Mouse (Mus musculus): Measurements from ENCODE around the gene Tns1. TPM values are rescaled to one million over a fixed set of nuclear protein-coding genes. Genes with fewer than 3 reads are reported as not detected.

Tns1 gene
- polyA plus RNA-seq, 1 experiment from 2014 or later: 65.4 TPM

- Histone ChIP-seq H3K4me3 (replicated peaks; ENCODE audit: low read depth, low read length) (no peak overlapping the region), H3K9ac (ENCODE audit: low read depth, low read length) (no peak overlapping the region), H3K9me3 (replicated peaks; ENCODE audit: low read length) (no peaks in the 10 kb centered on the region), H3K36me3 (ENCODE audit: insufficient read depth, low read length) (no peaks in the 10 kb centered on the region), H3K27ac (0 out of 2 replicates have a peak overlapping the region, but pooled peaks have one; percentile 13), H3K4me2 (ENCODE audit: low read length) (no peak overlapping the region), H3K4me1 (replicated peaks; ENCODE audit: insufficient read depth, low read length) (peaks cover 28% of the 10 kb centered on the region), H3K27me3 (ENCODE audit: insufficient read depth, low read length) (no peaks in the 10 kb centered on the region)
- WGBS: 66% methylated on average over 2 of the region's 2 CpGs
- TF ChIP-seq CTCF (IDR thresholded peaks at IDR 0.05; ENCODE audit: low read depth): no peak
- DNase-seq (ENCODE audit: low spot score) (no peak), ATAC-seq (replicated peaks; ENCODE audit: low FRiP score, low read depth) (no peak)
These were observed 71.2 kb downstream of the Tns1 start for GRCm38 (mm10) chr1:74053068-74053467.

- H3K9me3 ChIP-seq (replicated peaks; ENCODE audit: low read length): no peaks in the 10 kb centered on the region
- H3K4me2 ChIP-seq (ENCODE audit: low read length): no peak overlapping the region
- H3K4me1 ChIP-seq (replicated peaks; ENCODE audit: insufficient read depth, low read length): peaks cover 35% of the 10 kb centered on the region
- H3K27ac ChIP-seq: 0 out of 2 replicates have a peak overlapping the region, but pooled peaks have one; percentile 13
- H3K9ac ChIP-seq (ENCODE audit: low read depth, low read length): no peak overlapping the region
- no peak for ATAC-seq (replicated peaks; ENCODE audit: low FRiP score, low read depth)
- DNase-seq (ENCODE audit: low spot score): no peak
- TF ChIP-seq CTCF (IDR thresholded peaks at IDR 0.05; ENCODE audit: low read depth): no peak
- H3K4me3 ChIP-seq (replicated peaks; ENCODE audit: low read depth, low read length): no peak overlapping the region
- no peaks in the 10 kb centered on the region for H3K27me3 ChIP-seq (ENCODE audit: insufficient read depth, low read length)
- WGBS: 19% methylated on average over 2 of the region's 2 CpGs
- no peaks in the 10 kb centered on the region for H3K36me3 ChIP-seq (ENCODE audit: insufficient read depth, low read length)
These were observed 72.9 kb downstream of the Tns1 start for GRCm38 (mm10) chr1:74051349-74051748.

GRCm38 (mm10) chr1:74049430-74049829 is 74.8 kb downstream of the Tns1 start:
- H3K4me3 ChIP-seq (replicated peaks; ENCODE audit: low read depth, low read length): no peak overlapping the region
- ATAC-seq (replicated peaks; ENCODE audit: low FRiP score, low read depth): no peak
- no peak overlapping the region for H3K27ac ChIP-seq
- no peak for TF ChIP-seq CTCF (IDR thresholded peaks at IDR 0.05; ENCODE audit: low read depth)
- H3K9ac ChIP-seq (ENCODE audit: low read depth, low read length): no peak overlapping the region
- H3K4me2 ChIP-seq (ENCODE audit: low read length): no peak overlapping the region
- H3K36me3 ChIP-seq (ENCODE audit: insufficient read depth, low read length): no peaks in the 10 kb centered on the region
- peaks cover 38% of the 10 kb centered on the region for H3K4me1 ChIP-seq (replicated peaks; ENCODE audit: insufficient read depth, low read length)
- 81% methylated on average over 17 of the region's 17 CpGs for WGBS
- no peak for DNase-seq (ENCODE audit: low spot score)
- no peaks in the 10 kb centered on the region for H3K9me3 ChIP-seq (replicated peaks; ENCODE audit: low read length)
- no peaks in the 10 kb centered on the region for H3K27me3 ChIP-seq (ENCODE audit: insufficient read depth, low read length)

- H3K36me3 ChIP-seq (ENCODE audit: insufficient read depth, low read length): no peaks in the 10 kb centered on the region
- no peak overlapping the region for H3K4me3 ChIP-seq (replicated peaks; ENCODE audit: low read depth, low read length)
- H3K4me2 ChIP-seq (ENCODE audit: low read length): no peak overlapping the region
- no peaks in the 10 kb centered on the region for H3K9me3 ChIP-seq (replicated peaks; ENCODE audit: low read length)
- peak; percentile 79 for ATAC-seq (replicated peaks; ENCODE audit: low FRiP score, low read depth)
- H3K27ac ChIP-seq: peak overlapping the region; percentile 84
- 48% methylated on average over 6 of the region's 6 CpGs for WGBS
- H3K9ac ChIP-seq (ENCODE audit: low read depth, low read length): no peak overlapping the region
- TF ChIP-seq CTCF (IDR thresholded peaks at IDR 0.05; ENCODE audit: low read depth): peak; percentile 32; the same call in 1 of the 2 replicates
- DNase-seq (ENCODE audit: low spot score): no peak
- H3K27me3 ChIP-seq (ENCODE audit: insufficient read depth, low read length): no peaks in the 10 kb centered on the region
- peaks cover 41% of the 10 kb centered on the region for H3K4me1 ChIP-seq (replicated peaks; ENCODE audit: insufficient read depth, low read length)
These were observed 76.5 kb downstream of the Tns1 start for GRCm38 (mm10) chr1:74047722-74048121.

GRCm38 (mm10) chr1:74047311-74047710 is 76.9 kb downstream of the Tns1 start:
- Histone ChIP-seq H3K36me3 (ENCODE audit: insufficient read depth, low read length) (no peaks in the 10 kb centered on the region), H3K9ac (ENCODE audit: low read depth, low read length) (no peak overlapping the region), H3K4me1 (replicated peaks; ENCODE audit: insufficient read depth, low read length) (peaks cover 45% of the 10 kb centered on the region), H3K27ac (peak overlapping the region; percentile 84), H3K27me3 (ENCODE audit: insufficient read depth, low read length) (no peaks in the 10 kb centered on the region), H3K4me2 (ENCODE audit: low read length) (no peak overlapping the region), H3K9me3 (replicated peaks; ENCODE audit: low read length) (no peaks in the 10 kb centered on the region), H3K4me3 (replicated peaks; ENCODE audit: low read depth, low read length) (no peak overlapping the region)
- ATAC-seq (replicated peaks; ENCODE audit: low FRiP score, low read depth): peak; percentile 59; the same call in 1 of the 2 replicates
- DNase-seq (ENCODE audit: low spot score): peak; percentile 74
- no peak for TF ChIP-seq CTCF (IDR thresholded peaks at IDR 0.05; ENCODE audit: low read depth)
- 29% methylated on average over 2 of the region's 2 CpGs for WGBS

GRCm38 (mm10) chr1:74045034-74045433 is 79.2 kb downstream of the Tns1 start:
- no peaks in the 10 kb centered on the region for H3K9me3 ChIP-seq (replicated peaks; ENCODE audit: low read length)
- no peak overlapping the region for H3K4me2 ChIP-seq (ENCODE audit: low read length)
- no peak overlapping the region for H3K27ac ChIP-seq
- H3K4me1 ChIP-seq (replicated peaks; ENCODE audit: insufficient read depth, low read length): peaks cover 55% of the 10 kb centered on the region
- H3K4me3 ChIP-seq (replicated peaks; ENCODE audit: low read depth, low read length): no peak overlapping the region
- DNase-seq (ENCODE audit: low spot score) (no peak), ATAC-seq (replicated peaks; ENCODE audit: low FRiP score, low read depth) (no peak)
- no peak overlapping the region for H3K9ac ChIP-seq (ENCODE audit: low read depth, low read length)
- H3K36me3 ChIP-seq (ENCODE audit: insufficient read depth, low read length): no peaks in the 10 kb centered on the region
- H3K27me3 ChIP-seq (ENCODE audit: insufficient read depth, low read length): no peaks in the 10 kb centered on the region
- TF ChIP-seq CTCF (IDR thresholded peaks at IDR 0.05; ENCODE audit: low read depth): no peak
- 72% methylated on average over 2 of the region's 2 CpGs for WGBS

GRCm38 (mm10) chr1:74044421-74044820 is 79.8 kb downstream of the Tns1 start:
- Histone ChIP-seq H3K27ac (no peak overlapping the region), H3K9me3 (replicated peaks; ENCODE audit: low read length) (no peaks in the 10 kb centered on the region), H3K36me3 (ENCODE audit: insufficient read depth, low read length) (no peaks in the 10 kb centered on the region), H3K9ac (ENCODE audit: low read depth, low read length) (no peak overlapping the region), H3K27me3 (ENCODE audit: insufficient read depth, low read length) (no peaks in the 10 kb centered on the region), H3K4me3 (replicated peaks; ENCODE audit: low read depth, low read length) (no peak overlapping the region), H3K4me2 (ENCODE audit: low read length) (no peak overlapping the region), H3K4me1 (replicated peaks; ENCODE audit: insufficient read depth, low read length) (peaks cover 55% of the 10 kb centered on the region)
- TF ChIP-seq CTCF (IDR thresholded peaks at IDR 0.05; ENCODE audit: low read depth): no peak
- ATAC-seq (replicated peaks; ENCODE audit: low FRiP score, low read depth) (no peak), DNase-seq (ENCODE audit: low spot score) (no peak)
- WGBS: 54% methylated on average over 1 of the region's 1 CpGs

All from kidney, postnatal 0 days (tissue).